Mouse (Mus musculus): ENCODE data around the gene 2210011C24Rik. TPM values are rescaled to one million over a fixed set of nuclear protein-coding genes. Genes with fewer than 3 reads are reported as not detected.
A peak's percentile ranks its signal among the peaks of the same experiment; 100 is the strongest.
"Not testable (repeated sequence)": the region's sequence is repeated elsewhere in the genome, so short reads cannot be mapped to it uniquely, and the experiment has no call there.

The 2210011C24Rik gene
- polyA plus RNA-seq, 1 experiment from 2014 or later = 21.0 TPM

DNA sequence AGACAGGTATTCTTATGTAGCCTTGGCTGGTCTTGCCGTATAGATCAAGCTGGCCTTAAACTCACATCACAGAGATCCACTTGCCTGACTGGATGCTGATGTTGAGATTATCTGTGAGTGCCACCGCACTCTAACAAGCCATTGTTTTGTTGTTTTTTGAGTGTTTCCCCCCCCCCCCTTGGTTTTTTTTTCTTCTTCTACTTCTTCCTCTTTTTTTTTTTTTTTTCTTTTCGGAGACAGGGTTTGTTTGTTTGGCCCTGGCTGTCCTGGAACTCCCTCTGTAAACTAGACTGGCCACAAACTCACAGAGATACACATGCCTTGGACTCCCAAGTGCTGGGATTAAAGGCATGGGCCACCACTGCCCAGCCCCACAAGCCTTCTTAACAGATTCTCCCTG is 17.9 kb downstream of the 2210011C24Rik start:
- Histone ChIP-seq H3K4me2 (ENCODE audit: low read length) (no peak overlapping the region), H3K4me3 (replicated peaks; ENCODE audit: low read depth, low read length) (no peak overlapping the region), H3K36me3 (ENCODE audit: insufficient read depth, low read length) (peaks cover 28% of the 10 kb centered on the region; the same call in 1 of the 2 replicates), H3K9ac (ENCODE audit: low read depth, low read length) (no peak overlapping the region), H3K27me3 (ENCODE audit: insufficient read depth, low read length) (no peaks in the 10 kb centered on the region), H3K4me1 (replicated peaks; ENCODE audit: insufficient read depth, low read length) (peaks cover 8% of the 10 kb centered on the region; the same call in 1 of the 2 replicates), H3K27ac (no peak overlapping the region), H3K9me3 (replicated peaks; ENCODE audit: low read length) (no peaks in the 10 kb centered on the region)
- no peak for ATAC-seq (replicated peaks; ENCODE audit: low FRiP score, low read depth)
- TF ChIP-seq CTCF (IDR thresholded peaks at IDR 0.05; ENCODE audit: low read depth) = no peak
- 92% methylated on average over 3 of the region's 3 CpGs for WGBS
- no peak for DNase-seq (ENCODE audit: low spot score)

DNA sequence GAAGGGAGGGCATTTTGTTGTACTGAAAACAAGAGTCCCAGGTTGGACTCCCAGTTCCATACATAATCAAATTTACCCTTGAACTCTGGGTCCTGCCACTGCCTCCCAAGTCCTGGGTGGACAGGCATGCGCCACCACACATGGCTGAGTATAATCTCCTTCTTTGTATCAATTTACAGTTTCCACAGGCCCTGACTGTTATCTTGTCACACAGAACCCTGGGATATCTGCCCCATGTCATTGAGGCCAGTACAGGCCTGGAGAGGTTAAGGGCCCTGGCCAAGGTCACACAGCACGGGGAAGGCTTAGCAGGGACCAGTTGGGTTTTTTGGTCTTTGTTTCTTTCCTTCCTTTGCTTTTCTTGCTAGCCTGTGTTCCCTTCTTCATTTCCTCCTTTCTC is 19.5 kb downstream of the 2210011C24Rik start:
- Histone ChIP-seq H3K9ac (ENCODE audit: low read depth, low read length) (no peak overlapping the region), H3K4me1 (replicated peaks; ENCODE audit: insufficient read depth, low read length) (no peaks in the 10 kb centered on the region), H3K36me3 (ENCODE audit: insufficient read depth, low read length) (peaks cover 30% of the 10 kb centered on the region), H3K4me3 (replicated peaks; ENCODE audit: low read depth, low read length) (no peak overlapping the region), H3K27me3 (ENCODE audit: insufficient read depth, low read length) (no peaks in the 10 kb centered on the region), H3K9me3 (replicated peaks; ENCODE audit: low read length) (no peaks in the 10 kb centered on the region), H3K4me2 (ENCODE audit: low read length) (no peak overlapping the region), H3K27ac (no peak overlapping the region)
- no peak for ATAC-seq (replicated peaks; ENCODE audit: low FRiP score, low read depth)
- 67% methylated on average over 2 of the region's 2 CpGs for WGBS
- TF ChIP-seq CTCF (IDR thresholded peaks at IDR 0.05; ENCODE audit: low read depth) = no peak
- DNase-seq (ENCODE audit: low spot score) = no peak

DNA sequence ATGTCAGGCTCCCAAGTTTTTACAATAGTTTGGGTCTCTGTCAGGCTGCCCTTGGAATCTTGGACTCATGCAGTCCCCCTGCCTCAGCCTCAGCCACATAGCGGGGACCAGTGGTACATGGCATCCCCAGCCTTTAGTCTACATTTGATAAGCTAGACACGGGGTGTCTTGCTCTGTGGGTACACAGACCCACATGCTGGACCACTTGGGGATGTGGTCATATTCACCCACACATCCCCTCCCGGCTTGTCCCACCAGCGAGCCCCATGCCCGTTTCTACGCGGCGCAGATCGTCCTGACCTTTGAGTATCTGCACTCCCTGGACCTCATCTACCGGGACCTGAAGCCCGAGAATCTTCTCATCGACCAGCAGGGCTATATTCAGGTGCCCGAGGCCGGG is 21.8 kb downstream of the 2210011C24Rik start:
- no peak for TF ChIP-seq CTCF (IDR thresholded peaks at IDR 0.05; ENCODE audit: low read depth)
- H3K9ac ChIP-seq (ENCODE audit: low read depth, low read length) = no peak overlapping the region
- H3K4me3 ChIP-seq (replicated peaks; ENCODE audit: low read depth, low read length) = no peak overlapping the region
- ATAC-seq (replicated peaks; ENCODE audit: low FRiP score, low read depth) (no peak), DNase-seq (ENCODE audit: low spot score) (no peak)
- WGBS = 89% methylated on average over 14 of the region's 14 CpGs
- no peaks in the 10 kb centered on the region for H3K9me3 ChIP-seq (replicated peaks; ENCODE audit: low read length)
- peaks cover 50% of the 10 kb centered on the region for H3K36me3 ChIP-seq (ENCODE audit: insufficient read depth, low read length)
- no peaks in the 10 kb centered on the region for H3K27me3 ChIP-seq (ENCODE audit: insufficient read depth, low read length)
- no peaks in the 10 kb centered on the region for H3K4me1 ChIP-seq (replicated peaks; ENCODE audit: insufficient read depth, low read length)
- no peak overlapping the region for H3K4me2 ChIP-seq (ENCODE audit: low read length)
- H3K27ac ChIP-seq = no peak overlapping the region

- ATAC-seq (replicated peaks; ENCODE audit: low FRiP score, low read depth) (no peak), DNase-seq (ENCODE audit: low spot score) (no peak)
- no peaks in the 10 kb centered on the region for H3K9me3 ChIP-seq (replicated peaks; ENCODE audit: low read length)
- no peak for TF ChIP-seq CTCF (IDR thresholded peaks at IDR 0.05; ENCODE audit: low read depth)
- H3K9ac ChIP-seq (ENCODE audit: low read depth, low read length) = no peak overlapping the region
- no peak overlapping the region for H3K27ac ChIP-seq
- no peak overlapping the region for H3K4me3 ChIP-seq (replicated peaks; ENCODE audit: low read depth, low read length)
- no peaks in the 10 kb centered on the region for H3K27me3 ChIP-seq (ENCODE audit: insufficient read depth, low read length)
- WGBS = 85% methylated on average over 7 of the region's 7 CpGs
- H3K4me2 ChIP-seq (ENCODE audit: low read length) = no peak overlapping the region
- H3K36me3 ChIP-seq (ENCODE audit: insufficient read depth, low read length) = peaks cover 57% of the 10 kb centered on the region
- no peaks in the 10 kb centered on the region for H3K4me1 ChIP-seq (replicated peaks; ENCODE audit: insufficient read depth, low read length)
These were observed 22.7 kb downstream of the 2210011C24Rik start for GRCm38 (mm10) chr8:83989243-83989642.

- DNase-seq (ENCODE audit: low spot score); ATAC-seq (replicated peaks; ENCODE audit: low FRiP score, low read depth); H3K9ac ChIP-seq (ENCODE audit: low read depth, low read length); H3K9me3 ChIP-seq (replicated peaks; ENCODE audit: low read length); H3K27me3 ChIP-seq (ENCODE audit: insufficient read depth, low read length); H3K4me2 ChIP-seq (ENCODE audit: low read length); H3K4me3 ChIP-seq (replicated peaks; ENCODE audit: low read depth, low read length); H3K4me1 ChIP-seq (replicated peaks; ENCODE audit: insufficient read depth, low read length); H3K27ac ChIP-seq: not testable (repeated sequence)
- H3K36me3 ChIP-seq (ENCODE audit: insufficient read depth, low read length) = peaks cover 45% of the 10 kb centered on the region
- peak; percentile 43 for TF ChIP-seq CTCF (IDR thresholded peaks at IDR 0.05; ENCODE audit: low read depth)
- 98% methylated on average over 2 of the region's 2 CpGs for WGBS
These were observed 28.7 kb downstream of the 2210011C24Rik start for GRCm38 (mm10) chr8:83983222-83983621.

- peaks cover 7% of the 10 kb centered on the region for H3K4me1 ChIP-seq (replicated peaks; ENCODE audit: insufficient read depth, low read length)
- H3K9me3 ChIP-seq (replicated peaks; ENCODE audit: low read length) = no peaks in the 10 kb centered on the region
- no peak overlapping the region for H3K27ac ChIP-seq
- TF ChIP-seq CTCF (IDR thresholded peaks at IDR 0.05; ENCODE audit: low read depth) = no peak
- 91% methylated on average over 4 of the region's 4 CpGs for WGBS
- DNase-seq (ENCODE audit: low spot score) (no peak), ATAC-seq (replicated peaks; ENCODE audit: low FRiP score, low read depth) (no peak)
- H3K36me3 ChIP-seq (ENCODE audit: insufficient read depth, low read length) = peaks cover 44% of the 10 kb centered on the region
- no peak overlapping the region for H3K4me2 ChIP-seq (ENCODE audit: low read length)
- no peak overlapping the region for H3K9ac ChIP-seq (ENCODE audit: low read depth, low read length)
- no peaks in the 10 kb centered on the region for H3K27me3 ChIP-seq (ENCODE audit: insufficient read depth, low read length)
- no peak overlapping the region for H3K4me3 ChIP-seq (replicated peaks; ENCODE audit: low read depth, low read length)
These were observed 29.5 kb downstream of the 2210011C24Rik start for GRCm38 (mm10) chr8:83982449-83982848.

DNA sequence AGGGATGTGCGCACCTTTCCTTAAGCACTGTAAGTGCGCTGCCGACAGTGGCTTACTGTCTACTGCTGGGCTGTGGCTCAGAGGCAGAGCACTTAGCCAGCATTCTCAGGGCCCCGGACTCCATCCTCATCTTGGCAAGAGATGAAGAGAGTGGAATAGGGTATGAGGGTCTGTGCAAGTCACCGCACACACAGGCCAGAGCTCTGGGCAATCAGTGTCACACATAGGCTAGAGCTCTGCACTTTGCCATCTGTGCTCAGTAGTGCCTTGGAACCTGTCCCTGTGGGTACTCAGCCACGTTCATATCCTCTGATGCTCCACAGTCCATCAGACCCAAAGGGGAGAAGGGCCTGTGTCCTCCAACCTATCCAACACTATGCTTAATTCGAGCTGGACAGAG is 30.4 kb downstream of the 2210011C24Rik start:
- WGBS = 95% methylated on average over 7 of the region's 7 CpGs
- no peak overlapping the region for H3K27ac ChIP-seq
- peaks cover 35% of the 10 kb centered on the region for H3K36me3 ChIP-seq (ENCODE audit: insufficient read depth, low read length)
- peaks cover 14% of the 10 kb centered on the region for H3K4me1 ChIP-seq (replicated peaks; ENCODE audit: insufficient read depth, low read length)
- no peak overlapping the region for H3K4me3 ChIP-seq (replicated peaks; ENCODE audit: low read depth, low read length)
- DNase-seq (ENCODE audit: low spot score) = no peak
- H3K9ac ChIP-seq (ENCODE audit: low read depth, low read length) = no peak overlapping the region
- H3K9me3 ChIP-seq (replicated peaks; ENCODE audit: low read length) = no peaks in the 10 kb centered on the region
- H3K27me3 ChIP-seq (ENCODE audit: insufficient read depth, low read length) = no peaks in the 10 kb centered on the region
- H3K4me2 ChIP-seq (ENCODE audit: low read length) = no peak overlapping the region
- ATAC-seq (replicated peaks; ENCODE audit: low FRiP score, low read depth) = no peak
- TF ChIP-seq CTCF (IDR thresholded peaks at IDR 0.05; ENCODE audit: low read depth) = no peak
